Mouse (Mus musculus): Measurements from ENCODE around the gene Cdipt.

DNA sequence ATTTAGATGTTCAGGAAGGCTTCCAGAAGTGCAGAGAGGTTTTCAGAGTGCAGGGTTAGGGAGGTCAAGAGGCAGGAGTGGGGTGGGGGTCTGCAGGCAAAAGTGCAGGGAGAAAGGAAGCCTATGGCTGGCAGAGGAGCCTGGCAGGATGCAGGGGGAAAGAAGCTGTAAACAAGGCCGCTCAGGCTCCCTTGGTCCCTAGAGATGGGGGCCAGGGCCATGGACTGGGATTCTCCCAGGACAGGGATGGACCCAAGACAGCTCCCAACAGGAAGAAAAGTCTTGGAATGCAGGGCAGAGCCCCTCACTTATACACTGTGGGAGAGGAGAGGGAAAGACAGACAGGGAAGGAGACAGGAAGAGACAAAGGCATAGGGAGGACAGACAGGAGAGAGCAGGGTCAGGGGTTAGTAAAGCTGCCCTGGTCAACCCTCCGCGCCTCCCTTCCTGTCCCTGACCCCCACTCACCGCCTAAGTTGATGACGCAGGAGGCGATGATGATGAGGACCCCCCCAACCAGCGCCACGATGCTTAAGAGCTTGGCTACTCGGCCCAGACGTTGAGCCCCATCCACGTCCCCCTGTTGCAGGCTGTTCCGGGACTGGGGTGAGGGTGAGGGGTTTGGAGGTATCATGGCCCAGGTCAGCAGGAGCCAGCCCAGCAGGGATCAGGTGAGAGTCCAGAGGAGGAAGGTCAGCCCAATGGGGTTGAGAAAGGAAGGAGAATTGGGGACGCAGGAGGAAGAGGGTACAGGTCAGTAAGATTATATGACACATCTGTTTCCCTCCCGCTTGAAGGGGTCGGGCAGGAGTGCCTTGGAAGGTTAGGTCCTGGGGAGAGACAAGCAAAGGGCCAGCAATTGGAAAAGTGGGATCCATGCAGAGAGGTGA is 42.9 kb downstream of the Cdipt start:
- TF ChIP-seq CTCF (IDR thresholded peaks at IDR 0.05): no peak
- no peak for TF ChIP-seq EP300 (IDR thresholded peaks at IDR 0.05; ENCODE audit: insufficient read depth, low read depth, low read length)

Data from heart, adult 2 months (tissue).